Mouse (Mus musculus): ENCODE results near the gene Dnah10.
A peak's percentile ranks its signal among the peaks of the same experiment; 100 is the strongest.

Dnah10 gene

DNA sequence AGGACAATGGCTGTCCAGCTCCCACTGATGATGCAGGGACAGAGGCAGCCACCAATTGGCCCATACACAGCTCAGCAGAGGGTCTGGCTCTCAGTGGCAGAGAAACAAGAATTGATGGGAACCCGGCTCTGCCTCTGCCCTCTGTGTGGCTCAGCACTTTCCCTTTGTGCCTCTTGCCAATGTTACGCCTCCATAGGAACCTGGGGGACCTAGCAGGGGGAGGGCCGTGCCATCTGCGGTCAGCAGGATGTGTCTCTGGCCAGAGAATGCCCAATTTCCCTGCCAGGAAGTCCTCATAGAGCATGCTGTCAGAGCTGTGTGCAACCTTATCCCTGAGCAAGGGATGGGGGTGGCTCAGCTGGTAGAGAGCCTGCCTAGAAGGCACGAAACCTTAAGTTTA is 89.9 kb downstream of the Dnah10 start:
- DNase-seq (ENCODE audit: low spot score): no peak

DNA sequence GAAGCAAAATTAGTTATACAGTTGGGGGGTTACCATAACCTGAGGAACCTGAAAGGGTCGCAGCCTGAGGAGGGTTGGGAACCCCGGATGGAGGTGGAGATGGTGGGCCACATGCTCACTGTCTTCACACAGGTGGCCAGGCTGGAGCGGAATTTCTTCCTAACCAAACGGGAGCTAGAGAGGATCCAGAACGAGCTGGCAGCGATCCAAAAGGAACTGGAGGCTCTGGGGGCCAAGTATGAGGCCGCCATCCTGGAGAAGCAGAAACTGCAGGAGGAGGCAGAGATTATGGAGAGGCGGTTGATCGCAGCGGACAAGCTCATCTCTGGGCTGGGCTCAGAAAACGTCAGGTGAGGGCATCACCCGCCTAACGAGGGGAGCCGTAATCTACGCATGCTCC is 92.2 kb downstream of the Dnah10 start:
- no peak for DNase-seq (ENCODE audit: low spot score)

DNA sequence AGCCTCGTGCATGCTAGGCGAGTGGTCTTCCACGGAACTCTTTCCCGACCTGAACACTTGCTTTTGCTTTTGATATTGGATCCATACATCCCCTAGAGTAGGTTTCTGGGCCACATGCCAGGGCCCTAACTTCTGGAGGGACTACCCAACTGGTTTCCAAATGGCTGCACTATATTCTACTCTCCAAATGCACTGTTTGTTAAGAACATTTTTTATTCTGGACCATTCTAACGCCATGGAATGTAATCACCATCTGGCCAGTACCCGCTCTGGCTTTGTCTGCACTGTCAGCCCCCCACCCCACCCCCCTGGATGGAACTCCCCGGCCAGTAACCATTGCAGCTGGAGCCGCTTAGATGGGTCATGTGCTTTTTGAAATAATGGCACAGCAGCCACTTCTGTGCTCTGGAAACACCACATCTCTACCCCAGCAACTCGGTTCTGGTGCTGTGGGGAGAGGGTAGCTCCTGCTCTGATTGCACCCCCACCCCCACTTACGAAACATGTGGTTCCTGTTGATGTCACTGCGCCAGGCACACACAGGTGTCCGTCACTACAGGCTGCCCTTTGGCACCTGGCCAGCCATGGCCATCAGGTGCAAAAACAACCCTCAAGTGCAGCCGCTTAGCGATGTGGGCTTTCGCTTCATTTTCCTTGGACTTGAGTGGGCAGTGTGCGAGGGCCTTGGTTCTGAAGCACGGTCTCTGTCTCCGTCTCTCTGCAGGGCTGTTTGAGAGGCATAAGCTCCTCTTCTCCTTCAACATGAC is 97.4 kb downstream of the Dnah10 start:
- no peak for DNase-seq (ENCODE audit: low spot score)

DNA sequence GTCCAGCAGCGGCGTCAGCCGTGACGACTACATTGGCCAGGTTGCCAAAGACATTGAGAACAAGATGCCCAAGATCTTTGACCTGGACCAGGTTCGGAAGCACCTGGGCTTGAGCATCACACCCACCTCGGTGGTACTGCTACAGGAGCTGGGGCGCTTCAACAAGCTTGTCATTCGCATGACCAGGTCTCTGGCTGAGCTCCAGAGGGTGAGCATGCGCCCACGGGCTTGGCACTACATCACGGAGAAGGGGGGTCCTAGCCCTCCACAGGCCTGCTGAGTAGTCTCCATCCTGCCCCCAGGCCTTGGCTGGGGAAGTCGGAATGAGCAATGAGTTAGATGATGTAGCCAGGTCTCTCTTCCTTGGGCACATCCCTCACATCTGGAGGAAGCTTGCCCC is 105.4 kb downstream of the Dnah10 start:
- DNase-seq (ENCODE audit: low spot score): no peak

DNA sequence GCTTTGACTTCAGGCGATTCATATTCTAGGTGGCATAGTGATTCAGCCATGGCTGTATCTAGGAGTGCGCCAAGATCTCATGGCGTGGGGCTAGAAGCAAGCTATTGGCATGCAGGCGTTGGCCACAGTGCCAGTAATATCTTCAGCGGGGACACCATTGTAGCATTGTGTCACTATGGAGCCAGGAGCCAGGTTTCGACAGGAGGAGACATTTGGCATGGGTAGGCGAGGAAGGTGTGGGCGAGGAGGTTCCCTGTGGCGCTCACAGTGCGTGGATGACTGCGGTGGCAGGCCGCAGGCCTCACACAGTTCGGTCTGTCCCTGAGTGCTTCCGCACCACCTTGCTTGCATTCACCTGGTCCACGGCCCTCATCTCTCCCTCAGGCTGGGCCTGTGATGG is 110.3 kb downstream of the Dnah10 start:
- no peak for DNase-seq (ENCODE audit: low spot score)

DNA sequence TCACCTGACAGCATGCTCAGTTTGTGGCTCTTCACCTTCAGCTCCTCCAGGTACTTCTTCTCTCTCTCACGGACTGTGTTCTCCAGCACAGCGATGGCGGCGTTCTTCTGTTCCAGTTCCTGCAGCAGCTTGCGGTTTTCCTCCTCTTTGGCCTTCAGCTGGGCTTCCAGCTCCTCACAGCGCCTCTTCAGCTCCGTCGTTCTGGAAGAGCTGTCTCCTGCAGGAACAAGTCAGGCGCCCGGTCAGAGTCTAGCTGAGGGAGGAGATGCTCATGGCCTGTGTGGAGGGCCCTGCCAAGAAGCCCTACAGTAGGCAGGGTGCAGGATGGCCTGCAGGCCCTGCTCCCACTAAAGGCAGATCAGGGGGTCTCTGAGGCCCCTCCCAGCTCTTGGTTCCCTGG is 111.2 kb downstream of the Dnah10 start:
- no peak for DNase-seq (ENCODE audit: low spot score)

DNA sequence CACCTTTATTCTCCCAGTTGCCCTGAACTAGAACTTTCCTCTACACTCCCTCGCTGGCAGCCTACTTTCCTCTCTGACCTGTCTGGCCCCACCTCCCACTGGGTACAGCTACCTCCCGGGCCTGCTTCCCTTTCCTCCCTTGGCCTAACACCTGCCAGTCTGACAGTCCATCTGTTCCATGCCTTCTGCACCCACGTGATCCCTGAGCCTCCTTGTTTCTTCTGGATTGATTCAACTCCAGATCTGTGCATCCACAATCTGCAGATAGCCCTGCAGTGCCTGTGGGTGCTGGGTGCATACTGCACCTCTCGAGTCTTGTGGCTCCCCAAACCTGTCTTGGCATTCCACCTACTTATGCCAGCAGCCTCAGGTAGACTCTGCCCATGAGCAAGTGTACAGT is 111.7 kb downstream of the Dnah10 start:
- no peak for DNase-seq (ENCODE audit: low spot score)

DNA sequence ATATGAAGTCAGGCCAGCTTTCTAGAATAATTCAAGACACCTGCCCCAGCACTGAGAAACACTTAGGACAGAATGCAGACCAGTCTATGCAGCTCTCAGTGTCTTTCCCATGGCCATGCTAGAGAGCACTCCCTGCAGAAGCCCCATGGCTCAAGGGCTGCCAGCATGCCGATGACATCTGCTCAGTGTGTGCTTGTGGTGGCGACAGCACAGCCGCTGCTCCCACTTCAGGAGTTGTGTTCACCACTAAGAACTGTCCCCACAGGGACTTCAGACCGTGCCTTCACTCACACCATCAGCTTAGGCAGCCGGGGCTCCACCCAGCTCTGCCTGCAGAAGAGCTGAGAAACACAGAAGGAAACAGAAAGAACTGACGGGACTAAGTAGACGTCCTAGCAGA is 115.3 kb downstream of the Dnah10 start:
- no peak for DNase-seq (ENCODE audit: low spot score)

DNA sequence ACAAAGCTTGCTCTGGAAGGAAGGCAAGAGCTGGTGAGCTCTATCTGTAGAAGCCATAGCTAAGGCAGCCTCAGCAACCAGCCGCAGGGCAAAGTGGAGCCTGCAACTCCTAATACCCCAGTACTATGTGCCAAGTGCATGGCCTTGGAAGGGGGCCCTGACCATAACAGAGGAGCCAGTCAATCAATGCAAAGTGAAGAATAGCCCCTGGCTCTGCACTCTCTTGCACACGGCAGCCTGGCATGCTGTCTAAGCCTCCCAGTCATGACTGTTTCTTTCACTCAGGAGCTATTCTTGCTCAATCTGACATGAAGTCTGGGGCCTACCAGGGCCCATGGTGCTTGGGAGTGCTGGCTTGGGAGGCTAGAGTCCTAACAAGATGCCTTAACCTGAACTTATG is 115.8 kb downstream of the Dnah10 start:
- DNase-seq (ENCODE audit: low spot score): no peak

DNA sequence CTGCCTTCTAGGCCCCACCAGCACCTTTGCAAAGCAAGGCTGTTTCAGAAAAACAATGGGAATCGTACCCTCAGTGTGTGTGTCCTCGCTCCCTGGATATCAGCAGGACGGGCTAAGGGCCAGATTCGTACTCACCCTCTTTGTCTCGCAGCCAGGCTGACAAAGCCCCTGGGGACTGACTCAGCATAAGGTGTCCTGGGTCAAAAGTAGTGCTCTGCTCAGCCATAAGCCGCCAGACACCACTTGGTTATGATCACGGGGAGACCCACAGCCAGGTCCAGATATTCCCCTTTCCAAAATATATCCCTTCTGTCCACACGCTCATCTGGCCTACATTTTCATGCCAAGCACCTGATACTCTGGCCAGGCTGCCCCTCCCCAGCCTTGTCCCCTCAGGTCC is 118.5 kb downstream of the Dnah10 start:
- DNase-seq (ENCODE audit: low spot score): no peak

DNA sequence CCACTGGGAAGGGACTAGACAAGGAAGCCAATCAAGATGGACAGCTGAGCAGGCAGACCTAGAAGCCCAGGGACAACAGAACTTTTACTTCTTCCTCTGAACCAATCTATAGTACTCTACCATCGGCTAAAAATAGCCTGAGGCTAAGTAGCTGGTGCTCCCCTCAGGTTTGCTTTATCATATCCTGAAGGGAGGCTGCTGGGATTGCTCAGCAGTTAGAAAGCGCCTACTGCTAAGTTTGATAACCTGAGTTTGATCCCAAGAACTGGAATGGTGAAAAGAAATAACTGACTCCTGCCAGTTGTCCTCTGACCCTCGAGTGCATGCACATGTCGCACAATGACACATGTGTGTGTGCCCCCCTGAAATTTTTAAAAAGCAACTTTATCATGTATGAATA is 120.0 kb downstream of the Dnah10 start:
- DNase-seq (ENCODE audit: low spot score): no peak

DNA sequence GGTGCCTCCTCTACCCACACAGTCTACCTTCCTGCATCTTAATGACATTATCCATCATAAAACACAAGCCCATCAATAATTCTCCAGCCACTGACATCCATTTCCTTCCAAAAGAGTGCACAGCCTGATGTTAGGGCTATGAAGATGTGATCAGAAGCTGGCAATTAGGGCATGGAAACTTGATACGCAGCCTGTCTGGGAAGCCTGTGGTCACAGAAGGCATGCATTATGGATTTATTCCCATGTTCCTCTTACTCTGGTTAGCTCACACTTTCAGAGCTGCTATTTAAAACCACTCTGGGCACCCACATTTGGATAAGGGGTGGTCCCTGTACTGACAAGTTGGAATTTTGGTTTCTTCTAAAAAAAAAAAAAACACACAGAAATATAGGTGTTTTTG is 122.1 kb downstream of the Dnah10 start:
- peak; percentile 18 for DNase-seq (ENCODE audit: low spot score)

DNA sequence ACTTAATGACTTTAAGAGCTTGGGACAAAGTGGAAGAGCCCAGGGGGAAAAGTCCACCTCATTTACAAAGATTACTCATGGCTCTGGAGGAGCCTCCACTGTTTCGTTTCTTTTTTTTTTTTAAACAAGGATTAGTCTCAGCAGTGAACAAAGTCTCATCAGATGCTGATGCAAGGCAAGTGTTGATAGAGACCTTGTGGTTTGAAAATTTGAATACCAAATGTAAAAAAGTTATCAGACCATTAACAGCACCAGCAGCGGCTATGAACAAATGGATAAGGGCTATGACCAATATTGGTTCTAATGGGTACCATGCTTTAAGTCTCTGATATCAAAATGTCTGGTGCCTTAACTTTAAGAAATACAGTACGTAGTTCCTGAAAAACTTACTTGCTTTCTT is 124.1 kb downstream of the Dnah10 start:
- no peak for DNase-seq (ENCODE audit: low spot score)

DNA sequence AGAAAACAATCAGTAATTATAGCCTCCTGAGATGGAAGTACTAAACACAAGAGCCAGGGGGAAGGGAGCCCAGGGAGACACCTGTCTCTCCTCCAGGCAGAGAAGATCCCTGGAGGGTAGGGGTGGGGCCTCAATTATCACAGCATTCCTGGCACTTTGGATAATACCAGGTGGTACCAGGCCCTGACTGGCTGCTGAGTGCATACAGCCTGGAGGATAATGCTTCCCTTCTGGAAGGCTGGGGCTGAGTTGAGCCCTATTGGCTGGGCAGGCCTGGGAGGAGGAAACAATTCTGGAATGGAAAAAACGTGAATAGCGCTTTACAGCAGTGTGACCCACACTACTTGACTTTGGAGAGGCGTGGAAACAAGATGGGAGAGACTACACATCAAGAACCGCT is 126.7 kb downstream of the Dnah10 start:
- DNase-seq (ENCODE audit: low spot score): no peak

DNA sequence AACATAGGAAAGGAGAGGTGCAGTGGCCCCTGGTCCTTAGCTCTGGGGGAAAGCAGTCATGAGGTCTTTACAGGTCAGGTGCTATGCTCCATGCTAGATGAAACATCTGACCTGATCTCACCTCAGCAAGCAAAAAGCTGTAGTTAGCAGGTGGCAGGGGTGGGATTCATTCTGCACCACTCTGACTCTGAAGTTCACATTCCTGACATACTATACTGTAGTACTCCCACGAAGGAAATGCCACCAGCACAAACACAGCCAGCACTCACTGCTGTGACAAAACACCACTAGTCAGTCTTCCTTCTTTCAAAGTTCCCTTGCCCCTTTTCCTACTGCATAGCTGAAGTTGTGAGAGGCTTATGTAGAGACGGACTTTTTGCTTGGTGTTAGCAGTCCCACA is 127.4 kb downstream of the Dnah10 start:
- DNase-seq (ENCODE audit: low spot score): no peak

DNA sequence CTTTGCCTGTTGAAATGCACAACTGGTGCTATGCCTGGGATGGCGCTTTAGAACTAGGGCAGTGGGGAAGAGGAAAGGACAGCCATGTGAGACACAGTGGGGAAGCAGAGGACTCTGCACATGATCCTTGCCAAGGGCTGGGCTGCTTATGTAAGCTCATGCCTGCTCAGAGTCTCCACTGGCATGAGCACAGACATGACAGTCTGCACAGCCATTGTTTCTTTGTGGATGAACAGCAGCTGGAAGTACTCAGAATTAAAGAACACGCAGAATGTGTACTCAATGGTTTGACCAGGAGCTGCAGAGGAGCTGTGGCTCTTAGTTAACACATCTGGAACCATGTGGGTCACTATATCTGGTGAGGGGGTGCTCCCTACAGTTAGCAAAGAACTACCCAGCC is 128.2 kb downstream of the Dnah10 start:
- no peak for DNase-seq (ENCODE audit: low spot score)

DNA sequence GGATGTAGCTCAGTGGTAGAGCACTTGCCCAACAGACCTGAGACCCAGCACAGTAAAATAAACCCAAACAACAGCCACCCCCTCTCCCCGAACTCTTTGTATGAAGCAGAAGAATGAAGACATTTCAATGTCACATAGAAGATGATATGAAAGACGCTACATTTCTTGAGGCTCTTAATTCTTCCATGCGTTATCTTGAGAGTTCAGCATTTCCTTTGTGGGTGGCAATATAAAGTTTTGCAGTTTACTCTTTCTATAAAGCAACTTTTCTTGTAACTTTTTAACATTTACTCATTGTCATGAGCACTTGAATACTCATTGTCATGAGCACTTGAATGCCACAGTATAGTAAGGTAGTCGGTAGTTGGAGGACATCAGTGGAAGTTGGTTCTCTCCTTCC is 129.3 kb downstream of the Dnah10 start:
- no peak for DNase-seq (ENCODE audit: low spot score)

DNA sequence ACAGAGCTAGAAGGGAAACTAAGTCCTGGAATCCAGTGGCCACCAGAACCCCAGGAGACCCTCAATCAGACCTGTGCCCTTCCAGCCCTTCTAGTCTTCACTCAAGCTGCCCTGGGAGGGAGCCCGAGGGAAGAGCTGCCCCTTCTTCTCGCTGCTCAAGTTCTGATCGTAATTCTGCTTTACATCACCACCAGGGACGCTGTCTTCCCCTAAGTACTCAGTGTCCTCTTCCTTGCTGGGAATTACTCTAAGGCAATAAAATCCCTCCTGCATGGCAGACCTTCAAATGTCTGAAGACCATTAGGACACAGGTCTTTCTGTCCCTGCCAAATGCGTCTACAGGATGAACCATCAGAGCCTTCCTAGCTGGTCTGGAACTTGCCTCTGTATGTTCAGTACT is 135.1 kb downstream of the Dnah10 start:
- DNase-seq (ENCODE audit: low spot score): peak; percentile 63

DNA sequence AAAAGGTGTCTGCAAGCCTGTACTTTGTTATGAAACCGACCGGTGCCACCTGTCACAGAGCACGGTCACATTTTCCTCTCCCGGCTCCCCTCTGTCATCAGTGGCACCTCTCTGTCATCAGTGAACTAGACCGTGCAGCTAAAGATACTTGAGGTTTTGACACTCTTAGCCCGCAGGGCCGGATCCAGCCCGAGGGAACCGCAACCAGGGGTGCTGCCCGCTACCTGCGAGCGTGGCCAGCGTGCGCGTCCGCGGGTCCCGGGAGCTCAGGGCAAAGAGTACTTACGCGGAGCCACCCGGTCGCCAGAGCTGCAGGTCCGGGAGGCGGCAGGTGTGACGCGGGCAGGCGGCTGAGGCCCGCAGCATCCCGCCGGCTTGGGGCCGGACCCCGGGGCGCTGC is 136.6 kb downstream of the Dnah10 start:
- peak; percentile 34 for DNase-seq (ENCODE audit: low spot score)

DNA sequence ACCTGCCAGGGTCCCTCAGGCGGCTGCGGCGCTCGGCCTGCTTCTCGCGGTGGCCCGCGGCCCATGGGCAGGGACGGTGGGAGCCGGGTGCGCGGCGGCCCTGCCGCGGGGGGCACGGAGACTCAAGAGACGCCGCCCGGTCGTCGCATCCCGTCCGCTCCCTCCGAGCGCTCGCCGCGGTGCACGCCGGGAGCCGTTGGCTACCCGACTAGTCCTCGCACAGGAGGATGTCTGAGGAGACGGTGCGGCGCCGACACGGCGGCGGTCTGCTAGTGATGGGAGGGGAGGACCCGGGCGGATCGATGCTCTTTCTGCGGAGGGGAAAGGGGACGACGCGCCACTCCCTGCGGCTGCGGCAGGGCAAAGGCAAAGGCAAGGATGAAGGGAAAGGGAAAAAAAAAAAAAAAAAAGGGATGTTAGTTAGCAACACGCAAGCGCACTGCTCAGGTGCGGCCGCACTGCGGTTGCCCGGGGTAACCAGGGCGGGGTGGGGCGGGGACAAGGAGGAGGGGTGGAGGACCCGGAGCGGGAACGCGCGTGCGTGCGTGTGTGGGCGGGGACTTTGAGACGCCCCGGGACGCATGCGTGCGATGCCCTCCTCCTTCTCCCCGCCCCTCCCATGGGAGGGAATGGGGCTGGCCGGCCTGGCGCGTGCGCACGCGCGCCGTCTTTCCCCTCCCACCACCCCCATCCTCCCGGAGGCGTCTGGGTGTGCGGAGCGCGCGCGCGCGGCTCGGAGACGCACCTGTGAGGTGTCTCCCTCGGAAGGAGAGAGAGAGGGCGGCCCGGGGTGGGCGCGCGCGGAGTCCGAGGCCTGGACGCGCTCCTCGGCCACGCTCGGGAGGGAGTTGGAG is 137.4 kb downstream of the Dnah10 start, which contains the start of the genes Ccdc92 and Zfp664:
Gene Ccdc92 (minus strand): TSS at position 412 of the 854 bp plus-strand sequence.
Gene Zfp664 (plus strand): TSS at position 679 of the 854 bp plus-strand sequence.
- peak; percentile 99 for DNase-seq (ENCODE audit: low spot score)

DNA sequence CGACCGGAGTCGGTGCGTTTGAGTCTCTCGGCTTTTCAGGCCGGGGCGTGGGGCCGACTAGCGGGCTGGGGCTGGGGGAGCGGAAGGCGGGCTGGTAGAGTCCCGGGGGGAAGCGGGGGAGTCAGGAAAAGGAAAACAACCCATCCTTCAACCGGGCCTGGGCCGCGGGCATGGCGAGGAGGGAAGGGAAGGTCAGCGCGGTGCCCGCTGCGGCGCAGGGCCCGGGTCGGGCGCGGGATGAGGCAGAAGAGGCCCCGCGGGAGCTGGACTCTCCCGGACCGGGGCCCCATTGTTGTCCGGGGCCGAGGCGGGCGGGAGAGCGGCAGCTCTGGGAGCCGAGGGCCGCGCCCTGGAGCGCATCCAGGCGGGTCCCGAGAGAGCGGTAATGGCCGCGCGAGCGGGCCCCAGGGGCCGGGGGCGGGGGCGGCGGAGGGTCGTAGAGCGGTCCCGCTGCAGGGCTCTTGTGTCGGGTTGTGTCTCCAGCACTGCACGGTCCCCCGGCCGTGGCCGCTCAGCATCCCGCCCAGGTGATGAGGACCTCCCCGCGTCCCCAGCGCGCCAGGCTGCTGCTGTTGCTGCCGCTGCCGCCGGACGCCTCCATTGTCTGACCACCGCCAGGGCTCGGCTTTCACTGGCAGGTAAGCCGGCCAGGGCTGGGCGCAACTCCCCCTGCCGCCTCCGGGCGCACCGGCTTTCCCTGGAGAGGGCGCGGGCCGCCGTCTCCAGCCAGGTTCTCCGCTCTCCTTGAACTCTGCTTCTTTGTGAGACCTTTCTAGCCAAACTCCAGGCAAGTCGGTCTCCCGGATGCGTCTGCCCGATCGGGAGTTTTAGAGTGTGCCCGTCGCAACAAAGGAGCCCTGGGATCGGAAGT is 138.2 kb downstream of the Dnah10 start:
- peak; percentile 55 for DNase-seq (ENCODE audit: low spot score)

DNA sequence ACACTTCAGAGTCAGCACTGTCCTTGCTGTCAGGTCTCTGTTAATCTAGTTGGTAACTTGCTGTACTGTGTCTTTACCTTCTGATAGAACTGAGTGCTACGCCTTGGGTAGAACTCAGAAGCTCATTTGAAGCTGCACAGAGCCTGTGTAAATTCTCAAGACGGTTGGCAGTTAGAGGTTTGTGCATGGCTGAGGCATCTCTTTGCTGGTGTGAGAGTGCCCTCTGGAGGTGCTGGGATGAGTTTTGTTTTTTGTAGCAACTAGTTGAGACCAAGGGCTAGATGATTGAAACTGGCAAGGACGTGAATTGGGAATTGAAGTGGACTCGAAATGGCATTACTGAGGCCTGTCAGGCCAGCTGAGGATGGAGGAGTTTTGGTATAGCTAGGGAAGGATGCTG is 144.1 kb downstream of the Dnah10 start:
- DNase-seq (ENCODE audit: low spot score): peak; percentile 70
